Mouse (Mus musculus) bone marrow, adult 2 months (tissue): ENCODE measurements around the gene Fam118a.

Source experiments
- CTCF ChIP-seq: fragments of 200-500 bp; IDR thresholded peaks from 2 replicates; pipeline ENCODE4 v1.5.1; 2011; ENCODE audit warnings: low read length, control low read depth; ENCODE audit not compliant: control insufficient read depth, insufficient read depth
- POLR2A ChIP-seq: fragments of 200-500 bp; IDR thresholded peaks from 2 replicates; pipeline ENCODE4 v1.6.1; 2011; ENCODE audit warnings: low read depth, mild to moderate bottlenecking, control low read depth, low read length, borderline replicate concordance; ENCODE audit not compliant: control insufficient read depth

DNA sequence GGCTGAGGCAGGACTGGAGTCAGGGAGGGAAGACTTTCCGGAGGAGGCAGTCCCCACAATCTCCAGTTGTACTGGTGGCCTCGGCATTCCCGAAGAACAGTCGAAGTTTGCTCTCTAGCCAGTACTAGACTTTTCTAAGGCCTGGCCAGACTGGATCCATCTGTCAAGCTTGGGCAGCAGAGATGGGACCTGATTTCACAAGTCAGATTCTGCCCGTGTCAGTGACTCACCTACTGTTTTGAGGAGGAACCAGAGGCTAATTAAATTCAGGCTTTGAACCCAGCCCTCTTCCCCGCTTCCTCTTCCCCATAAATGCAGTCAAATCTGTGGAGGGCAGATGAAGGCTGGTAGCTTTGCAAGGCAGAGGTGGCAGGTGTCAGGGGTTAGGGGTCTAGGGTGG is 33.7 kb upstream of the Fam118a start:
- TF ChIP-seq CTCF (no peak), POLR2A (no peak)
